Mouse (Mus musculus) neural tube, embryonic 15.5 days (tissue): ENCODE measurements around the gene Uts2b. TPM values are rescaled to one million over a fixed set of nuclear protein-coding genes. Genes with fewer than 3 reads are reported as not detected.
"Not testable (repeated sequence)": the region's sequence is repeated elsewhere in the genome, so short reads cannot be mapped to it uniquely, and the experiment has no call there.

Source experiments
- ATAC-seq: fragments of 200-750 bp; cut with Nextera tagmentation; 2 replicates; pipeline ENCODE4 v1.8.0; 2017; ENCODE audit warnings: mild to moderate bottlenecking, moderate TSS enrichment, moderate library complexity; ENCODE audit not compliant: low FRiP score
- H3K27ac ChIP-seq: fragments of 300-500 bp; sonication (generic); replicated peaks from 2 replicates; pipeline ENCODE4 v1.5.1; 2015; ENCODE audit warnings: mild to moderate bottlenecking, inconsistent platforms
- H3K27me3 ChIP-seq: fragments of 300-500 bp; sonication (generic); replicated peaks from 2 replicates; pipeline ENCODE4 v1.6.1; 2015; ENCODE audit warnings: inconsistent platforms
- H3K36me3 ChIP-seq: fragments of 300-500 bp; sonication (generic); 2 replicates; pipeline ENCODE4 v1.6.1; 2015; ENCODE audit warnings: inconsistent platforms
- H3K4me1 ChIP-seq: fragments of 300-500 bp; sonication (generic); 2 replicates; pipeline ENCODE4 v1.6.1; 2015; ENCODE audit warnings: inconsistent platforms
- H3K4me2 ChIP-seq: fragments of 300-500 bp; sonication (generic); 2 replicates; pipeline ENCODE4 v1.6.1; 2015; ENCODE audit warnings: inconsistent platforms, mild to moderate bottlenecking, moderate library complexity
- H3K4me3 ChIP-seq: fragments of 300-500 bp; sonication (generic); replicated peaks from 2 replicates; pipeline ENCODE4 v1.5.1; 2015; ENCODE audit warnings: mild to moderate bottlenecking, inconsistent platforms
- H3K9ac ChIP-seq: fragments of 300-500 bp; sonication (generic); replicated peaks from 2 replicates; pipeline ENCODE4 v1.6.1; 2015; ENCODE audit warnings: mild to moderate bottlenecking, inconsistent platforms
- H3K9me3 ChIP-seq: fragments of 300-500 bp; sonication (generic); replicated peaks from 2 replicates; pipeline ENCODE4 v1.6.1; 2016; ENCODE audit warnings: inconsistent platforms
- WGBS: fragments of 180-500 bp; shearing (Covaris S2); methylation state at CpG from one replicate; pipeline ENCODE4 v1.1.7; 2015; ENCODE audit warnings: mixed read lengths; 5-methylcytosine and 5-hydroxymethylcytosine counted together
- polyA plus RNA-seq: library from polyadenylated mRNA; unstranded; fragments of >200 nt; fragmentation: Nextera tagmentation; extraction: Ambion mirVana; gene quantifications from 2 replicates; pipeline ENCODE4 v1.2.1, GENCODE M21; 2015

Gene Uts2b
- polyA plus RNA-seq, 1 experiment from 2014 or later: 35.1 TPM

DNA sequence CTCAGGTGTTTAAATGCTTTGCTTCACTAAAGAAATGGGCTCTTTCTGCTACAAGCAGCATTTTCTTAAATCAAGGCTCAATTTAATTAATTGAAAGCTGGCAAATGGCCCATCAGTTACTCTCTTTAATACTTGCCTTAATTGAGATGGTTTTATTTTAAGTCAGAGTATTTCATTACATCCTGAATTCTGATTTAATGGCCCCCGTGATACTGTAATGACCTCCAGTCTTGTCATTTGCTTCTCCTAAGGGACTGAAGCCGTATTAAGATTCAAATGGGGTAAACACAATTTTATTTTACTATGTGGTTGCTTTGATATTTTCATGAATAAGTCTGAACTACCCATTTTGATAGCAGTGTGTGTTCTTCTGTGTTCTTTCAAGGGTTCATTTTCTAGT lies 661 bp upstream of the Uts2b start:
- no peak overlapping the region for H3K4me3 ChIP-seq
- no peak overlapping the region for H3K9ac ChIP-seq
- 0 out of 2 replicates have a peak overlapping the region, but pooled peaks have one; percentile 13 for H3K27ac ChIP-seq
- H3K9me3 ChIP-seq: no peaks in the 10 kb centered on the region
- 38% methylated on average over 2 of the region's 2 CpGs for WGBS
- H3K4me2 ChIP-seq: no peak overlapping the region
- H3K4me1 ChIP-seq: no peaks in the 10 kb centered on the region
- peak; percentile 59 for ATAC-seq
- H3K36me3 ChIP-seq: no peaks in the 10 kb centered on the region
- no peaks in the 10 kb centered on the region for H3K27me3 ChIP-seq

GRCm38 (mm10) chr16:27360059-27360458 lies 10.0 kb downstream of the Uts2b start:
- ATAC-seq: no peak
- no peak overlapping the region for H3K27ac ChIP-seq
- H3K27me3 ChIP-seq: no peaks in the 10 kb centered on the region
- H3K9me3 ChIP-seq: no peaks in the 10 kb centered on the region
- H3K36me3 ChIP-seq: no peaks in the 10 kb centered on the region
- H3K4me1 ChIP-seq: no peaks in the 10 kb centered on the region
- H3K4me2 ChIP-seq: no peak overlapping the region
- H3K4me3 ChIP-seq: no peak overlapping the region
- no peak overlapping the region for H3K9ac ChIP-seq
- 96% methylated on average over 1 of the region's 1 CpGs for WGBS

GRCm38 (mm10) chr16:27354464-27354863 lies 15.6 kb downstream of the Uts2b start:
- no peaks in the 10 kb centered on the region for H3K4me1 ChIP-seq
- no peaks in the 10 kb centered on the region for H3K36me3 ChIP-seq
- no peak overlapping the region for H3K4me3 ChIP-seq
- ATAC-seq: no peak
- no peak overlapping the region for H3K4me2 ChIP-seq
- no peak overlapping the region for H3K9ac ChIP-seq
- no peaks in the 10 kb centered on the region for H3K9me3 ChIP-seq
- H3K27me3 ChIP-seq: no peaks in the 10 kb centered on the region
- H3K27ac ChIP-seq: no peak overlapping the region
- 84% methylated on average over 2 of the region's 2 CpGs for WGBS

DNA sequence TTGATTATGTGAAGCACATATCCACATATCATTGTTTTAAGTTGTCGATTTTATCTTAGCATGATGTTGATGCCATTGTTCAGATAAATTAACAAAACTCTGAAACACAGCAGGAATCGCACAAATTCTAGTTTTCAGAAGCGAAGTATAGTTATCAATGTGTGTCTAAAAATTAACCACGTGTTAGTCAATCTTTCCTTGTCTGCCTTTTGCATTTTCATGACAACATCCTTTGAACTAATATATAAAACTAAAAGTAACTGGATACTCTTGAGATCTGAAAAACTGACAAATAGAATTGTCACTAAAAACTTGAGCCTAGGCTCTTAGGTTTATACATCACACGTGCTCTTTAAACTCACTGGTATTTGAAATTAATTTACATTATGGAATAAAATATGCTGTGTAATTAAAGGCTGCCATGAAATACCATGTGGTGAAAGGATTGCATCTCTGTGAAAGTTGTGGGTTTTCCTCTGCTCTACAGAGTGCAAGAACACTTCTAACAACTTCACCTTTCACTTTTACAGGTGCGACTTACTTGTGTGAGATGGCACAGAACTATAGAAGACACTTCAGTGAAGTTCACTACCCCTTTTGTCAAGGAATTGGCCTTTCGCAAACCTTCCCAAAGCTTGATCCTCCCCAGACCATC lies 20.0 kb downstream of the Uts2b start:
- Histone ChIP-seq H3K9me3 (no peaks in the 10 kb centered on the region), H3K27me3 (no peaks in the 10 kb centered on the region), H3K9ac (no peak overlapping the region), H3K36me3 (no peaks in the 10 kb centered on the region), H3K4me2 (no peak overlapping the region), H3K27ac (no peak overlapping the region), H3K4me3 (no peak overlapping the region), H3K4me1 (no peaks in the 10 kb centered on the region)
- ATAC-seq: no peak
- WGBS: 91% methylated on average over 7 of the region's 7 CpGs

- no peaks in the 10 kb centered on the region for H3K36me3 ChIP-seq
- H3K9me3 ChIP-seq: no peaks in the 10 kb centered on the region
- H3K4me1 ChIP-seq: no peaks in the 10 kb centered on the region
- no peak overlapping the region for H3K4me2 ChIP-seq
- ATAC-seq: no peak
- no peak overlapping the region for H3K9ac ChIP-seq
- no peaks in the 10 kb centered on the region for H3K27me3 ChIP-seq
- WGBS: 92% methylated on average over 2 of the region's 2 CpGs
- H3K27ac ChIP-seq: no peak overlapping the region
- no peak overlapping the region for H3K4me3 ChIP-seq
Observed at GRCm38 (mm10) chr16:27349235-27349634, 20.8 kb downstream of the Uts2b start.

DNA sequence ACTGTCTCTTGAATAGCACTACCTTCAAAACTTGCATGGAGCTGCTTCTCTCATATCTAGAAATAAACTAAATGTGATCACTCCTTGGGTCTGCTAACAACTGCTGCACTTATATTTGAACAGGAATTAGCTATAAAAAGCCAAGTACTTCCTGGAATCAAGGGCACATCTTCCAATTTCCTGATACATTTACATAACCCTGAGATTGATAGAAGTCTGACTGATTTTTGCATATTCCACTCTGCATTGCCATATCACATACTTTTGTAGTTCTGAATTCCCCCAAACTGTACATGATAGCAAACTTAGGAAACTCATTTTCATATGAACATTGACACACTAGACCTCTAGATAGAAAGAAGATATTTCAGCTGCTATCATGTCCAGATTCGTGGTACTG lies 21.7 kb downstream of the Uts2b start:
- Histone ChIP-seq H3K36me3 (no peaks in the 10 kb centered on the region), H3K4me3 (no peak overlapping the region), H3K27me3 (no peaks in the 10 kb centered on the region), H3K9me3 (no peaks in the 10 kb centered on the region), H3K4me1 (no peaks in the 10 kb centered on the region), H3K9ac (no peak overlapping the region), H3K27ac (no peak overlapping the region), H3K4me2 (no peak overlapping the region)
- no peak for ATAC-seq
- WGBS: 76% methylated on average over 1 of the region's 1 CpGs

- Histone ChIP-seq H3K4me3 (no peak overlapping the region), H3K27ac (no peak overlapping the region), H3K9me3 (no peaks in the 10 kb centered on the region), H3K4me1 (no peaks in the 10 kb centered on the region), H3K36me3 (no peaks in the 10 kb centered on the region), H3K9ac (no peak overlapping the region), H3K4me2 (no peak overlapping the region), H3K27me3 (no peaks in the 10 kb centered on the region)
- 84% methylated on average over 3 of the region's 3 CpGs for WGBS
- ATAC-seq: no peak
Observed at GRCm38 (mm10) chr16:27347521-27347920, 22.5 kb downstream of the Uts2b start.

DNA sequence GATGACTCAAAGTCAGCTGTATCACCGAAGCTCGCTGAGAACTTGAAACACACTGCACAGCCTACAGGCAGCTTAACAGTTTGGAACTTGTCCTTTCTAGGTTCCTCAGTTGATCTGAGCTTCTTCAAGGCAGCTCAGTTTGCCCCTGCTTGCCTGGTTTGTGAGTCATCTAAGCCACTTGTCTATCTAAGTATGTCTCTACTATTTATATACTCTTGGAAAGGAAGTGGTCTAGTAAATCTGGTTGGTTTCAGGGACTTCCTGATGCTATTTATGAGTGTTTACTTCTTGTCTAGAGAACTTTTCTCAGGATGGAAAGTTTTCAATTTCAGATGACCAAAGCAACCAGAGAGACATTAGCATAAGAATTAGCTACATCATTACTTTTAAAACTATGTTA lies 43.6 kb downstream of the Uts2b start:
- Histone ChIP-seq H3K9ac (no peak overlapping the region), H3K27me3 (no peaks in the 10 kb centered on the region), H3K27ac (no peak overlapping the region), H3K4me3 (no peak overlapping the region), H3K9me3 (no peaks in the 10 kb centered on the region), H3K4me2 (no peak overlapping the region), H3K4me1 (no peaks in the 10 kb centered on the region), H3K36me3 (no peaks in the 10 kb centered on the region)
- WGBS: 96% methylated on average over 2 of the region's 2 CpGs
- no peak for ATAC-seq

GRCm38 (mm10) chr16:27322047-27322446 lies 48.0 kb downstream of the Uts2b start:
- Histone ChIP-seq H3K4me2 (no peak overlapping the region), H3K36me3 (no peaks in the 10 kb centered on the region), H3K9ac (no peak overlapping the region), H3K4me3 (no peak overlapping the region), H3K4me1 (no peaks in the 10 kb centered on the region), H3K27me3 (no peaks in the 10 kb centered on the region), H3K9me3 (no peaks in the 10 kb centered on the region), H3K27ac (no peak overlapping the region)
- ATAC-seq: no peak

DNA sequence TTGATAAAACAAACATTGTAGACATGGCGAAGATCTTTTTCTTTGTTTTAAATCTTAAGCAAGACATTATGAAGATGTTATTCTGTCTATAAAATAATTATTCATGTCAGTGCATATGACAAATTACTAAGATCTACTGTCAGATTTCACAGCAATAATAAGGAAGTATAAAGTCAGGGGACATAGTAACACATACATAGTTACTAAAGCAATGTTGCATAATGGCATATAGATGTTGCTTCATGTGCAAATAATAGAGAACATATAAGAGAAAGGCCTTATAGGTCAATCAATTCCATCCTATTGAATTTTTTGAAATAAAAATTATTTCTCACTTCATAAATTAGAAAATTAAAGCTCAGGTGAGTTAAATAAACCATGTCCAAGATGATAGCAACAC lies 50.9 kb downstream of the Uts2b start:
- Histone ChIP-seq H3K4me3 (no peak overlapping the region), H3K27me3 (no peaks in the 10 kb centered on the region), H3K36me3 (no peaks in the 10 kb centered on the region), H3K4me2 (no peak overlapping the region), H3K27ac (no peak overlapping the region), H3K4me1 (no peaks in the 10 kb centered on the region), H3K9me3 (no peaks in the 10 kb centered on the region), H3K9ac (no peak overlapping the region)
- ATAC-seq: no peak
- WGBS: 82% methylated on average over 1 of the region's 1 CpGs

- H3K27me3 ChIP-seq, H3K4me3 ChIP-seq, H3K27ac ChIP-seq, ATAC-seq, H3K9me3 ChIP-seq, H3K4me2 ChIP-seq, H3K4me1 ChIP-seq, H3K36me3 ChIP-seq, H3K9ac ChIP-seq: not testable (repeated sequence)
- 80% methylated on average over 4 of the region's 4 CpGs for WGBS
Observed at GRCm38 (mm10) chr16:27307189-27307588, 62.9 kb downstream of the Uts2b start, which contains the start of gene Ostn. Gene Ostn (plus strand): TSS chr16:27307489.
